Mouse (Mus musculus) olfactory bulb, adult 2 months (tissue): Measurements from ENCODE around the gene Jazf1. TPM values are rescaled to one million over a fixed set of nuclear protein-coding genes. Genes with fewer than 3 reads are reported as not detected.
A peak's percentile ranks its signal among the peaks of the same experiment; 100 is the strongest.

Experiments
- H3K27ac ChIP-seq: fragments of 200-500 bp; 2 replicates; pipeline ENCODE4 v1.5.1; 2012; ENCODE audit warnings: low read depth, low read length; ENCODE audit not compliant: insufficient read depth
- H3K4me1 ChIP-seq: fragments of 200-500 bp; 2 replicates; pipeline ENCODE4 v1.6.1; 2012; ENCODE audit warnings: low read length; ENCODE audit not compliant: control insufficient read depth, insufficient read depth
- H3K4me3 ChIP-seq: fragments of 200-500 bp; 2 replicates; pipeline ENCODE4 v1.5.1; 2012; ENCODE audit warnings: mild to moderate bottlenecking, low read depth, low read length, moderate library complexity; ENCODE audit not compliant: insufficient read depth
- CTCF ChIP-seq: fragments of 200-500 bp; IDR thresholded peaks from 2 replicates; pipeline ENCODE4 v1.5.1; 2012; ENCODE audit warnings: low read depth, mild to moderate bottlenecking, low read length, moderate library complexity; ENCODE audit not compliant: insufficient read depth
- POLR2A ChIP-seq: fragments of 200-500 bp; IDR thresholded peaks from 2 replicates; pipeline ENCODE4 v1.6.1; 2012; ENCODE audit warnings: mild to moderate bottlenecking, low read depth, low read length, moderate library complexity; ENCODE audit not compliant: insufficient read depth
- WGBS: fragments of 180-500 bp; shearing (Covaris S2); methylation state at CpG from one replicate; pipeline ENCODE4 v1.1.7; 2018; 5-methylcytosine and 5-hydroxymethylcytosine counted together
- polyA plus RNA-seq: library from polyadenylated mRNA; stranded (reverse); fragments of >200 nt; gene quantifications from 2 replicates; pipeline ENCODE4 v1.2.4, GENCODE M21; 2012; ENCODE audit warnings: low replicate concordance; ENCODE audit not compliant: missing spikeins, insufficient read depth, insufficient read length

Gene Jazf1
- polyA plus RNA-seq, 1 experiment, result not detected

- no peak for TF ChIP-seq POLR2A
- Histone ChIP-seq H3K4me1 (peaks cover 7% of the 10 kb centered on the region), H3K27ac (no peak overlapping the region), H3K4me3 (no peak overlapping the region)
- WGBS, result 48% methylated on average over 8 of the region's 8 CpGs
Observed at GRCm38 (mm10) chr6:52952526-52952900, 115.9 kb downstream of the Jazf1 start.

GRCm38 (mm10) chr6:52951871-52952525 lies 116.4 kb downstream of the Jazf1 start:
- Histone ChIP-seq H3K27ac (no peak overlapping the region), H3K4me1 (peaks cover 7% of the 10 kb centered on the region), H3K4me3 (no peak overlapping the region)
- 93% methylated on average over 7 of the region's 7 CpGs for WGBS
- TF ChIP-seq CTCF (no peak), POLR2A (no peak)

GRCm38 (mm10) chr6:52950371-52950770 lies 118.1 kb downstream of the Jazf1 start:
- 91% methylated on average over 5 of the region's 5 CpGs for WGBS
- H3K4me3 ChIP-seq, result no peak overlapping the region
- TF ChIP-seq POLR2A (no peak), CTCF (no peak)
- H3K27ac ChIP-seq, result no peak overlapping the region
- peaks cover 7% of the 10 kb centered on the region for H3K4me1 ChIP-seq

GRCm38 (mm10) chr6:52942534-52942933 lies 125.9 kb downstream of the Jazf1 start:
- 78% methylated on average over 5 of the region's 5 CpGs for WGBS
- no peak overlapping the region for H3K4me3 ChIP-seq
- TF ChIP-seq CTCF (no peak), POLR2A (no peak)
- no peak overlapping the region for H3K27ac ChIP-seq
- no peaks in the 10 kb centered on the region; the same call in 1 of the 2 replicates for H3K4me1 ChIP-seq

- 92% methylated on average over 5 of the region's 5 CpGs for WGBS
- no peaks in the 10 kb centered on the region; the same call in 1 of the 2 replicates for H3K4me1 ChIP-seq
- no peak for TF ChIP-seq POLR2A
- TF ChIP-seq CTCF, result no peak
- no peak overlapping the region for H3K27ac ChIP-seq
- H3K4me3 ChIP-seq, result no peak overlapping the region
Observed at GRCm38 (mm10) chr6:52942101-52942500, 126.3 kb downstream of the Jazf1 start.

- no peak overlapping the region for H3K27ac ChIP-seq
- no peaks in the 10 kb centered on the region; the same call in 1 of the 2 replicates for H3K4me1 ChIP-seq
- no peak overlapping the region for H3K4me3 ChIP-seq
- no peak for TF ChIP-seq CTCF
- TF ChIP-seq POLR2A, result no peak
- 94% methylated on average over 3 of the region's 3 CpGs for WGBS
Observed at GRCm38 (mm10) chr6:52937916-52938315, 130.5 kb downstream of the Jazf1 start.

- Histone ChIP-seq H3K4me1 (peaks cover 4% of the 10 kb centered on the region; the same call in 1 of the 2 replicates), H3K27ac (no peak overlapping the region), H3K4me3 (no peak overlapping the region)
- 59% methylated on average over 10 of the region's 10 CpGs for WGBS
- TF ChIP-seq POLR2A (no peak), CTCF (no peak)
Observed at GRCm38 (mm10) chr6:52936995-52937394, 131.4 kb downstream of the Jazf1 start.

GRCm38 (mm10) chr6:52934021-52934420 lies 134.4 kb downstream of the Jazf1 start:
- TF ChIP-seq POLR2A, result no peak
- TF ChIP-seq CTCF, result no peak
- Histone ChIP-seq H3K27ac (peak overlapping the region; percentile 70; the same call in 1 of the 2 replicates), H3K4me3 (no peak overlapping the region), H3K4me1 (peaks cover 4% of the 10 kb centered on the region; the same call in 1 of the 2 replicates)
- WGBS, result 86% methylated on average over 6 of the region's 6 CpGs

- TF ChIP-seq POLR2A (no peak), CTCF (no peak)
- peaks cover 4% of the 10 kb centered on the region; the same call in 1 of the 2 replicates for H3K4me1 ChIP-seq
- H3K4me3 ChIP-seq, result no peak overlapping the region
- 77% methylated on average over 7 of the region's 7 CpGs for WGBS
- no peak overlapping the region for H3K27ac ChIP-seq
Observed at GRCm38 (mm10) chr6:52932603-52933178, 135.7 kb downstream of the Jazf1 start.

- H3K27ac ChIP-seq, result no peak overlapping the region
- 87% methylated on average over 12 of the region's 12 CpGs for WGBS
- peaks cover 4% of the 10 kb centered on the region; the same call in 1 of the 2 replicates for H3K4me1 ChIP-seq
- TF ChIP-seq CTCF (no peak), POLR2A (no peak)
- no peak overlapping the region for H3K4me3 ChIP-seq
Observed at GRCm38 (mm10) chr6:52929358-52929757, 139.1 kb downstream of the Jazf1 start.
